Mouse (Mus musculus): ENCODE measurements around the gene Gdf5.

The Gdf5 gene

DNA sequence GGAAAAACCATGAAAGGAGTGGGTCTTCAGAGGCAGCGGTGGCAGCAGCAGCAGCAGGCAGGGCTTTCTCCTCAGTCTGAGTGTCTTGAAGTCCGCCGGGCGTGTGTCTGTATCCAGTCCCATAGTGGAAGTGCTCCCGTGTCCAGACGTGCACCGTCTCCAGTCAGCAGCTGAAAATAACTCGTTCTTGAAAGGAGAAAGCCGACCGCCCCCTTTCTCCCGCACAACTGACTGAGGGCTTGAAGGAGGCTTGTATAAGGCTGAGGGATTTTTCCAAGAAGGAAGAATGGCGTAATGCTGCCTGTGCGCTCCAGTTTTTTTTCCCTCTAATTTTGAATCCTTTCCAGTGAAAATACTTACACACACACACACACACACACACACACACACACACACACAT is at the start of gene Gdf5:
Gdf5 (minus strand) TSS at position 244 of the 400 bp plus-strand sequence.
- in situ Hi-C loops (cut with MboI, MseI), result no loop called here

DNA sequence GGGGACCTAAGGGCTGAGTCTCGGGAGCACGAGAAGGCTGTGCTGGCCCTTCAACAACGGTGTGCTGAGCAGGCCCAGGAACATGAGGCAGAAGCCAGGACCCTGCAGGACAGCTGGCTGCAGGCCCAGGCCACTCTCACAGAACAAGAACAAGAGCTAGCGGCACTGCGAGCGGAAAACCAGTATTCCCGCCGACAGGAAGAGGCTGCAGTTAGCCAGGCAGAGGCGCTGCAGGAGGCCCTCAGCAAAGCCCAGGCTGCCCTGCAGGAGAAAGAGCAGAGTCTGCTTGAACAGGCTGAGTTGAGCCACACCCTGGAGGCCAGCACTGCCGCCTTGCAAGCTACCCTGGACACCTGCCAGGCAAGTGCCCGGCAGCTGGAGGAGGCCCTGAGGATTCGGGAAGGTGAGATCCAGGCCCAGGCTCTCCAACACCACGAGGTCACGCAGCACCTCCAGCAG is 46.7 kb upstream of the Gdf5 start:
- in situ Hi-C loops (cut with MboI, MseI), result no loop called here

DNA sequence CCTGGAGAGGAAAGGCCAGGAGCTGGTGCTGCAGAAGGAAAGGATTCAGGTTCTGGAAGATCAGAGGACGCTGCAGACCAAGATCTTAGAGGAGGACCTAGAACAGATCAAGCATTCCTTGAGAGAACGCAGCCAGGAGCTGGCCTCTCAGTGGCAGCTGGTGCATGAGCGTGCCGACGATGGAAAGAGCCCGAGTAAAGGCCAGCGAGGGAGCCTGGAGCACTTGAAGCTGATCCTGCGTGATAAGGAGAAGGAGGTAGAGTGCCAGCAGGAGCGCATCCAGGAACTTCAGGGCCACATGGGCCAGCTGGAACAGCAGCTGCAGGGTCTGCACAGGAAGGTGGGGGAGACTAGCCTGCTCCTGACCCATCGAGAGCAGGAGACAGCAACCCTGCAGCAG is 46.0 kb upstream of the Gdf5 start:
- in situ Hi-C loops (cut with MboI, MseI), result no loop called here

DNA sequence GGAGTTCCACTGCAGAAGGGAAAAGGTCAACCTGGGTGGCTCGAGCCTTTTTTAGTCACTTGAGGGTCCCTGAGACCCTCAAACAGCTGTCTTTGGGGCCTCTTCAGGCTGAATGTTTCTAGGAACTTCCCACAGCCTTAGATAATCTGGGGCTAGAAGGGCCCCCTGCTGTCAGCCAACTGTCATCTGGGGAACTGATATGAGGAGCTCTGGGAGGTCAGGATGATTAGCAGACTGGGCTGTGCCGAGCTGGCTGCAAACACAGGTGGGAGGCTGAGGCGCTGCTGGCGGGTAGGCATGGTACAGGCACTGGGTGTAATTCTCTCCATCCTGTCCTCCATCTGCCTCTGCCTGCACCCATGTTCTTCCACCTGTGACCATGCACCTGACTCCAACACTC is 43.9 kb upstream of the Gdf5 start:
- in situ Hi-C loops (cut with MboI, MseI), result no loop called here

DNA sequence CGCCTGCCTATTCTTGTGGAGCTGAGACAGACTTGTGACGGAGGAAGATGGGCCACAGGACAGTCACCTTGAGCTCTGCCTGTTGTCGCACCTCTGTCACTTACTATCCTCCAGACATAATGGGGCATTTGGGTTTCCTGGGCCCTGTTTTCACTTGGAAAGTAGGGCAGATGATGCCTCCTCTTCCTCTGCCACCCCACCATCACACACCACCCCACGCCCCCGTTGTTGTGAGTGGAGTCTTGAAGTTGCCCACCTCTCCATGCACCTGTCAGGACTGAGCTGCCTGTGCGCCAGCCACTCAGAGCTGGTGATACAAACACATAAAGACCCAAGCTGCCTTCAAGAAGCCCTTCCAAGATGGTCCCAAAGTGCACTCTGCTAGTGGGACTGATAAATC is 42.0 kb upstream of the Gdf5 start:
- in situ Hi-C loops (cut with MboI, MseI), result no loop called here

DNA sequence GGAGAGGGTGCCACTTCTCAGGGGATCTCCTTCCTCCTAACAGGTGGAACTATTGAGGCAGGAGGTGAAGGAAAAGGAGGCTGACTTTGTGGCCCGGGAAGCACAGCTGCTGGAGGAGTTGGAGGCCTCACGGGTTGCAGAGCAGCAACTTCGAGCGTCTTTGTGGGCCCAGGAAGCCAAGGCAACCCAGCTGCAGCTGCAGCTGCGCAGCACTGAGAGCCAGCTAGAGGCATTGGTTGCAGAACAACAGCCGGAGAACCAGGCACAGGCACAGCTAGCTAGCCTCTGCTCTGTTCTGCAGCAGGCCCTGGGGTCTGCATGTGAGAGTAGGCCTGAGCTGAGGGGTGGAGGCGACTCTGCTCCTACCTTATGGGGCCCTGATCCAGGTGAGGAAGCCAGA is 40.6 kb upstream of the Gdf5 start:
- in situ Hi-C loops (cut with MboI, MseI), result no loop called here

DNA sequence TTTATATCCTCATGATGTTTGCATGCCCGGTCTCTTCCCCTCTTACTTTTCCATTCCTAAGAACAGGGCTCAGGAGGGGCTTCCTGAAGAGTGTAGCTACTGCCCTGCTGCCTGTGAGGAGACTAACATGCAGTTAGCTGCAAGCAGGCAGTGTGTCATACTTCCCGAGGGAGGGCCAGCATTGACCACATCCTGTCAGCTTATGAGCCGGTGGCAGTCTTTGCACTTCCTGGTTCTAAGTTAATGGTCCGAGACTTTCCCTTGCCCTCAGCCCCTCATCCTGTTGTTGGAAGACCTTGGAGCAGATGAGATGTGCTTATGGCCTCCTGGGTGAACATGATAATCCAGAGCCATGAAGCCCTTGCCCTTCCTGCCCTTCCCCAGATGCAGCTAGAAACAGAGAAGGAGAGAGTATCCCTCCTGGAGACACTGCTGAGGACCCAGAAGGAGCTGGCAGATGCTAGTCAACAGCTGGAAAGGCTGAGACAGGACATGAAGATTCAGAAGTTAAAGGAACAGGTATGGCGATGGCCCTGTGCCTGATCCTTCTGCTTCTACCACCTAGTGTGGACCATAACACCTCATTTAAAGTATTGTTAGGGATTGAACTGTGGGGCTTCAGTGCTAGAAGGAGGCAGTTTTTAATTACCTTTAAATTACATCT is 34.3 kb upstream of the Gdf5 start:
- in situ Hi-C loops (cut with MboI, MseI), result no loop called here

DNA sequence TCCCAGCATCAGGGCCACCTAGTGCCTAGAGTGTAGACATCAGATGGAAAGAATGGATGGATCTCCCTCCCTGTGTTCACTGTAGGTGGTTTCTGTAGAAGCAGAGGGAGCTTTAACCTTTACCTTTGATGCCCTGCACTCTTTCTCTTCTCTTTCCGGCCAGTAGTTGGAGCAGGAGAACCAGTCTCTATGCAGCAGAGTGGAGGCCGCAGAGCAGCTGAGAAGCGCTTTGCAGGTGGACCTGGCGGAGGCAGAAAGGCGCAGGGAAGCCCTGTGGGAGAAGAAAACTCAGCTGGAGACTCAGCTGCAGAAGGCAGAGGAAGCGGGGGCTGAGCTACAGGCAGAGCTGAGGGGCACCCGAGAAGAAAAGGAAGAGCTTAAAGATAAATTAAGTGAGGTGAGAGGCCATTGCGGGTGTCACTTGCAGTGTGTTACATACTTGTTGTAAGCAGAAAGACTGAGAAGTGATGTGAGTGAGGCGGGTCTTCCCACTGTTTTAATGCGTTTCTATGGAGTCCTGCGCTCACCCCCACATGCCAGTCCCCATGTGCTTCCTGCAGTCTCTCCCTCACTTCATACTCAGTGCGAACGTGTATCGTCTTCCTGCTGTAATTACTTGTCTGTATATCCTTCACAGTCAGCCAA is 29.0 kb upstream of the Gdf5 start:
- in situ Hi-C loops (cut with MboI, MseI), result no loop called here

DNA sequence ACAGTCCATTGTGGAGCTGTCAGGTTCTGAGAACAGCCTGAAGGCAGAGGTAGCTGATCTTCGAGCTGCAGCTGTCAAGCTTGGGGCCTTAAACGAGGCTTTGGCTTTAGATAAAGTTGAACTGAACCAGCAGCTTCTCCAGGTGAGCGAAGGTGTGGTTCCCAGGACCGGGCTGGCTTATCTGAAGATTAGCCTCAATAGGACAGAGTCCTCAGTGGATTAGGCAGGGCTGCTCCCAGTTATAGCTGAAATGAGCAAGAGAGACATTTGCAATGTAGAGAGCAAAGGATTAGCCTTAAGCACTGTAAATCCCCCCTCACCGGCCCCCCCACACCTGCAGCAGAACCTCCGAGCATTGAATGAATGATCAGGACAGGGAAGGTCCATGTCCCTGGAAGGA is 28.2 kb upstream of the Gdf5 start:
- in situ Hi-C loops (cut with MboI, MseI), result no loop called here

DNA sequence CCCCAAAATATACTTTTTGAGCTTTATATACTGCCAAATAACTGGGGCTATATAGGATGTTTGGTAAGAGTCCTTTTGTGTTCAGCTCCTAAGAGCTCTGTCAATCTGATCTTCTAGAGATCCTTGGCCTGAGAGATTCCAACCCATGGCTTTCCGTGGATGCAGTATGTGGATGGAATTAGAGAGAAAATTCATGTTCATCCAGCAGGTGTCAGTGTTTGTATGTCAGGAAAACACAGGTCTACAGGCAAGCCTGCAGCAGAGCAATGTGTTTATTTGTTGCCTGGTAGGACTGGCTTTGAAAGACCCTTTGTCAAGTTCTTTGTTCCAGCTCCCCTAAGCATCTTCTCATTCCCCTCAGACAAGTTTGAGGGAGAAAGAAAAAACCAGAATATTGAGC is 17.8 kb upstream of the Gdf5 start:
- in situ Hi-C loops (cut with MboI, MseI), result loop anchor here (10.0 kb wide), 1 partner anchor 172 kb away; no protein-coding TSS in a partner anchor

DNA sequence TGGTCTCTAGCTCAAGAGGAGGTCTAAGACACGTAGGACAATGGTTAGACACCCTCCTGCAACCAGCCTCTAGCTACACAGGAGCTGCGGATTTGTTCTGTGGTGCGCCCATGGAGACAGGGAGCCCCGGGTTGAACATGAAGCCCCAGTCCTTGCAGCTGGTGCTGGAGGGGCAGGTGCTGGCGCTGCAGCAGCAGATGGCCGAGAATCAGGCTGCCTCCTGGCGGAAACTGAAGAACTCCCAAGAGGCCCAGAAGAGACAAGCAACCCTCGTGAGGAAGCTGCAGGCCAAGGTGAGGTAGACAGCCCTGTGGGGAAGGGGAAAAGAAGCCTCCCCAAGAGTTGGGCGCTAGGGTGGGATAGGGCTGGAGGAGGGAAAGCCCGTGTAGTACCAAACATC is 16.7 kb upstream of the Gdf5 start:
- in situ Hi-C loops (cut with MboI, MseI), result loop anchor here (10.0 kb wide), 1 partner anchor 173 kb away; no protein-coding TSS in a partner anchor

DNA sequence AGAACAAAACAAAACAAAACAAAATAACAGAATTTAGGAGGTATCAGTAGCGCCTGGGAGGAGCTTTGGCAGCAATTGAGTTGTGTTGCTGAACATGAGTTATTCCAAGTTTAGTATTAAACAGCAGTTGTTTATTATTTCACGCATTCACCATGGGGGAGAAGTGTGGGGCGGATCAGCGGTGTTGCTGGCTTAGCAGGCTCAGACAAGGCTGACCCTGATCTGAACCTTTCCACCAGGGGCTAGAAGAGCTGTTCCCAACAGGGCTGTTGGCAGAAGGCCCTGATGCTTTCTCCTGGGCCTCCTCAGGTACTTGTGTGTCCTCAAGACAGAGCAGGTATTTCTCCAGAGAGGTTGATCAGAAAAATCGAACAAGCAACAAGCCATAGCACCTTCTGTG is 14.8 kb upstream of the Gdf5 start:
- in situ Hi-C loops (cut with MboI, MseI), result loop anchor here (10.0 kb wide), 1 partner anchor 175 kb away; no protein-coding TSS in a partner anchor

DNA sequence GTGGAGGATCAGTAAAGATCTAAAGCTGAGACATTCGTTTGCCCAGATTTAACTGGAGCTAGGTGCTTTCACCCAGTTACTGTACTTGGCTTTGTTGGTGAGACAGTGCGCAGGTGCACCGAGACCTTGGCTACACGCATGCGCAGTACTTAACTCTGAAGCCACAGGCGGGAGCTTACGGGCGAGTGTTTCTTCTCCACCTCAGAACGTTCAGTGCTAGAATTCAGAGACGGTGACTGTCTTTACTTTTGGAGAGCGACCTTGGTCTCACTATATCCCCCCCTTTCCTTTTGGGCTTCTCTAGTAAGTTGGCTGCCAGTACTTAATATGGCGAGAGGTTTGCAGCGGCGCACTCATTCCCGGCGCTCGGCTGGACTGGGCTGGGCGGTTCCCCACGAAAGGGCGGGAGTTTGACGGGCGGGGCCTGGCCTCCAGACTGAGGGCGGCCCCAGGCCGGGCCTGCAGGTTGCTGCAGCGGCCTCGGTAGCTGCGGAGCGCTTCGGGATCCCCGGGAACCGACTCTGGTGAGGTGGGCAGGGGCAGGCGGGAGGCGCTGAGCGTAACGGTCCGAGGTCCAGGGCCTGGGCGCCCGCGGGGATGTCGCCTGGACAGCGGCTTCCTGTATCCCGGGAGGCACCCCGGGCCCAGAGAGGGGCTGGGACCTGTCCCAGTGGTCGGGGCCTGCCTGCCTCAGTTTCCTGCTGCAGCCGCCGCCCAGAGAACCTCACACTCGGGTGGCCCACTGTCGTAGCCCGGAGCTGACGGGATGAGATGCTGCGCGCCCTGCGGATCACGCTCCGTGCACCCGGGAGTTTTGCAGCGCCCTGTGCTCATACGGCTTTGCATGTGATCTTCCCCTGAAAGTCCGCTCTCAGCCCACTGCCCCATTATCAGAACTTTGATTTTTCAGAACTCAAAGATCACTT is 11.2 kb upstream of the Gdf5 start, which contains the start of gene Cep250:
Cep250 (plus strand) TSS at position 325 of the 926 bp plus-strand sequence.
- in situ Hi-C loops (cut with MboI, MseI), result no loop called here

DNA sequence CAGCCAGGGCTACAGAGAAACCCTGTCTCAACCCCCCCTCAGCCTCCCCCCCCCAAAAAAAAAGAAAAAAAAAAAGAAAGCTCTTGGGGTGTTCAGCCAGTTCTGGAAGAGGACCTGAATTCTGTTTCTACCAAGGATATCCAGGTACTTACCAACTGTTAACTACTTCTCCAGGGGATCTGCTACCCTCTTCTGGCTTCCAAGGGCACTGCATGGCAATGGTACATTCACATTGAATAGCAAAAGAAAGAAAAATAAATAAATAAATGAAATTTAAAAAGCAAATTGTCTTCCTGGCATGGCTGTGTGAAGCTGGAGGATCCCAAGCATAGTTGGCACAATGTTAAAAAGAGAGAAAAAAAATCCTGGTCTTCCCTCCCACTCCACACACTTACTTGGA is 6.8 kb upstream of the Gdf5 start:
- in situ Hi-C loops (cut with MboI, MseI), result no loop called here

DNA sequence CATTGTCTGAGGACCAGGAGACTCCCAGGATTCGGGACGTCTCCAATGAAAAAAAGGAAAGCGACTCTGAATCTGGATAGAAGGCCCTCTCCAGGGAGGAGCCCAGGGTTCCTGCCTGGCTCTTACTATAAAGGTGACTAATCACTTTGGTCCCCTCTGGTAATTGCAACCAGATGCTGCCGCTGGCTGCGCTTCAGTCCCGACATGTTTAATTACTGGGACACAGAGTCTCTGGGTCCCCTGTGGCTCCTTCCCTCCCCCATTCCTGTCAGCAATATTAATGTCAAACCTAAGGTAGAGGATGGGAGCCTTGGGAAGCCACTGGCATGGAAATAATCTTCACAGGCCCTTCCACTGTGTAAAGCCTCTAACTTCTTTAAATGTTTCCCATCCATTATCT is 4.2 kb upstream of the Gdf5 start:
- in situ Hi-C loops (cut with MboI, MseI), result no loop called here

DNA sequence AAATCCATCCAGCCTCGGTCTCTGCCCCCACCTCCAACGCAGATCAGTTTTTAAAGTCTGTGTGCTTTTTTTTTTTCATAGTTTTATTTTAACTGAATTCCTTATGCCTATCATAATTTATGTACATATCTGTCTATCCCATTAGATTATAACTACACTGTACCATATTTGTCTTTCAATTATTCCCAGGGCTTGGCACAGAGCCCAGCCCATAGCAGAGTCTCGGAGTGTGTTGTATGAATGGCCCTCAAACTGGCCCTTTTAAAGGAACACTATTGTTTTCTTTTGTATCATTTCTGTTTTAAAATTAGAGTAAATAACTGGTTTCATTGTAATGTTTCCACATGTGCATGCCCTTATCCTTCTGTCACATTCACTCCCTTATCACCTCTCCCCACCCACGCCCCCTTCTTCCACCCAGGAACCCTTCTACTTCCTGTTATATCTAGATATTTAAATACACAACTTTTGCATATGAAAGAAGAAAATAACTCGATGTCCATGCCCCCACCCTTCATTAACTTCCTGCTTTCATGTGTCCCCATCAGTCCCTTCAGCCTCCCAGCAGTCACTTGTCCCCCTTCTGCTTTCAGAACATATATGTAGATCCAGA is 2.3 kb upstream of the Gdf5 start:
- in situ Hi-C loops (cut with MboI, MseI), result no loop called here

DNA sequence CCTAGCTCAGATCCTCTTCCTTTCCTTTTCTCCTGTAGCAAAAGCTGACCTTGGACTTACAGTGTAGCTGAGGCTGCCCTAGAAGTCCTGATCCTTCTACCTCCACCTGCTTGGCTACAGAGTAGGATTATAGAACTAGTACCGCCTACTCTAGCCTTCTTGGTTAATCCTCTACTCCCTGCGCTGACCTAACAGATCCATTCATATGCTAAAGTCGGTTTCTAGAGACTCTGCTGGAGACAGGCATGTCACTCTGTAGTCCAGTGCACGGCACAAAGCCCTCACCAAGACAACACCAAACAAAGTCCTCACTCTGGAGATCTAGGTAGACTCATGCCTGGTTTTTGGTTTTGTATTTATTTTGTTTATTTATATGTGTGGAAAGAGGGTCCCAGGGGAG is 1.3 kb upstream of the Gdf5 start:
- in situ Hi-C loops (cut with MboI, MseI), result no loop called here

DNA sequence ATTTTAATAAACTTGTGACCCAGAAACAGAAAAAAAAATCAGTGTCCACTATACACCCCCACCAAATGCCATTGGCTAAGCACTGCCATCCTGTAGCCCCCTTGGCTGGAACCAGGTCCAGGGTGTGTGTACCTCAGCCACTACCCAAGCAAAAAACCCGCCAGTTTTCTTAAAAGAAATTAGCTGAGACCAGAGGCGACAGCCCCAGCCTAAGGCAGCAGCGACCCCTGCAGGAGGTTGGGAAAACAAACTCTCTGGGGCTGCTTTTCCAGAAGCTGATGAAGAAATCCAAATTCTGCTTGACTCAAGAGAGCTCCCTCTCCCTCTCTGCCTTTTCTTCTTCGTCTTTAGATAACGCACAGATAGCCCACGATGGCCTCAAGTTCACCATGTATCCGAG is 902 bp upstream of the Gdf5 start:
- in situ Hi-C loops (cut with MboI, MseI), result no loop called here

DNA sequence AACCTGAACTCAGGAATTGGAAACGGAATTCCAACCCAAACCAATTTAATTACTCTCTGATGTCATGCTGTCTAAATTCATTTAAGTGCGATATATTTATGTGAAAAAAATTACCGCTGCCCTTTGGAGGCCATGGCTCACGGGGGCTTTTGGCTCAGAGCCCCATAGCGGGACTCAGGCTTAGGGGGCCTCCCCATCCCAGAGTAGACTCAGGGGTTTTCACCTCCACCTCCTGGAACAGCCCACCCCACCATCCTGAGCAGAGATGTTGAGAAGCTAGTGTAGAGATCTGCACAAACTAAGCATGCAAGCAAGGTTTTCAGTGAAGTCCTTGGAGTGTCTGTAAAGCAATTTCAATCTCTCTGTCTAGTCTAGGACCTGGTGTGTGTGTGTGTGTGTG is 413 bp upstream of the Gdf5 start:
- in situ Hi-C loops (cut with MboI, MseI), result no loop called here

DNA sequence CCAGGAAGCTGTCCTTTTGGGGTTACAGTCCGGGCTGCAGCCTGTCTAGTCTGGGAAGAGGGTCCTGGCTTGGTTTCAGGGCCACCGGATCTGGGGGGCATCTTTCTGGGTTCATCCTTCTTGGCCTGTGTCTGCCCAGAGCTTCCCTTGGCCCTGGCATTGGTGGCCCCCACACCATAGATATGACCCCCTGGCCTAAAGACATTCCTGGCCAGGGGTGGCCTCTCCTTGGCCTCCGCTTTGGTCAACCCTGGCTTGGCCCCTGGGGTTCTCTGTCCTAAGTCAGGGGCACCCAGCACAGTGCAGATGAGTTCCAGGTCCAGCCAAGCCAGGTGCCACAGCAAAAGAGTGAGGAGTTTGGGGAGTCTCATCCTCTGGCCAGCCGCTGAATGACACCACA is 482 bp downstream of the Gdf5 start:
- in situ Hi-C loops (cut with MboI, MseI), result loop anchor here (5.0 kb wide), 1 partner anchor 92 kb away; no protein-coding TSS in a partner anchor

DNA sequence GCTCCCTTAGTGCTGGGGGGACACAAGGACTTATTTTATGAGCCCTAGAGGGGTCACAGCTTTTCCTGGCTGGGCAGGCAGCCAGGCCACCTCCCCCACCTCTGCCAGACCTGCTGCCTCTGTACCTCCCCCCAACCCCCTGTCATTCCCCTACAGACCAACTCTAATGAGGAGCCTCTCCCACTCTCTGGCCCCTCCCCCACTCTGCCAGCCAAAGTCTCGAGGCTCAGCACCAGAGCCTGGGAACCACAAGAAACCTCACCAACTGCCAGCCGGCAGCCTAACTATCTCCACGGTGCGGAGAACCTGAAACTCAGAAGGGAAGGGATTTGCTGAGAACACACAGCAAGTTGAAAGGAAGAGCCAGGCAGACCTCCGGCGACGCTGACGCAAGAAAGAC is 1.7 kb downstream of the Gdf5 start:
- in situ Hi-C loops (cut with MboI, MseI), result loop anchor here (5.0 kb wide), 1 partner anchor 91 kb away; no protein-coding TSS in a partner anchor

All from T-helper 2 cell (primary cell).